Mouse (Mus musculus): ENCODE measurements at regions not wholly inside any gene's neighbourhood (a gene's known extent, or its start where the extent isn't known, plus 50 kb on each side); places are given as distances from the start of the nearest gene placed in this dataset.

DNA sequence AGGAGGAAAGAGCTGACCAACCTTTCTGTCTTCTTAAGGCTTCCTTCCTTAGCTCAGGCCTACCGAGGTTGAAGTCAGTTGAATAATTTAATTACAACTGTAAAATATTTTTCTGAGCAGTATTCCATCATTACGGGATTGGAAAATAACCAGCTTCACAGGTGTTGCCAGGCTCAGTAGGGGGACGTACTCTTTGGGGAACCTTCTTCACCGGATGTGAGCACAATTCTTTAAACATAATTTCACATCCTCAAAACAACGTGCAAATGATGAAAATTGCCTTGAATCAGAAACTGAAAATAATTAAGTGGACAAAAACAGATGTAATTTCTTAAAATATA lies 515.9 kb downstream of the Tns3 start:
- intact Hi-C loops (cut with DNase I) = no loop called here
- no peak for DNase-seq

DNA sequence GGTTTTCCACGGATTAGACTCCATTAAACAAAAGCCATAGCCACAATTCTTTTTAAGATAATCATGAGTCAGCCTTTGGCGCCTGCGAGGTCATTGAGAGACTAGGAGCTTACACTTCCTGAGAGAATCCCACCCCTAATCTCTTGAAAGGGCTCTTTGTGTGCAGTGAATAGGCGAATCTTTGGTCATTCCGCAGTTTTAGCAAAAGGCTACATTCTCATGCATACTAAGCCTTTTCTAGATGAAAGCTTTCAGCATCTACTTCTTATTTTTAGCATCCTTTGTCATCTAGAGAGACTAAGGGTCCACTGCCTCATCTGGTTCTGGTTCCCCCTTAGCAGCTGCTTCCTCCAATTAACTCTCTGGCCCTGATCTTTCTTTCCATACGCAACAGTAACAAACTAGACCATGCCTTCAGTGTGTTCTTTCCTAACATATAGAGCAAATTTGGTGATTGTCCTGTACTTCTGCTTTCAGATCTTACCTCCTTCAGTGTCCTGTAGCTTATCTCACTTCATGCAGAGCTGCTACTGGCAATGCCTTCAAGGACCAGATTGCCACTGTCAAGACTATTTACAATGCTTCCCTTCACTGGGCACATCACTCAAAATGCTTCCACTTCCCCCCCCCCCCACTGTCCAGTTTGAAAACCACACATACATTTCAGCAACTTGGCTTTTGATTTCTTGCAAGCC lies 516.4 kb downstream of the Tns3 start:
- DNase-seq = peak in 1 of 2 experiments; percentile 26
- intact Hi-C loops (cut with DNase I) = no loop called here

DNA sequence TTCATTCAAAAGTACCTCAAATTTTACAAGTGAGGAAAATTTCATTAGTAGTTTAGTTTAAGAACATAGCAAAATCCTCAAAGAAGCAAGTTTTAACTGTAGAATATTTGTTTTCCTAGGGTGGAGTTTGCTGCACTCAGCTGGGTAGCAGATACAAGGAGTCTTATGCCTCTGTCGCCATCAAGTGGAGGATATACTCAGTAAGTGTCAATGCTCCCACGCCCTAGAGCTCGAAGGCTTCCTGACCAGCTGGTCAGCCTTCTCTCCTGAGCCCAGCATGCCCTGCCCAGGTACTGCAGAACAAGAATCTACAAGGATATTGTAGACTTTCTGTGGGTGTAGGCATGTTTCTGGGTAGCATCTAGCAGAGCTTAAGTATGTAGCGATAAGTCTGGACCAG lies 527.0 kb downstream of the Tns3 start:
- intact Hi-C loops (cut with DNase I) = loop anchor here (10.0 kb wide), 2 partner anchors 107 to 923 kb away; partner anchors contain the start of gene Igfbp3

DNA sequence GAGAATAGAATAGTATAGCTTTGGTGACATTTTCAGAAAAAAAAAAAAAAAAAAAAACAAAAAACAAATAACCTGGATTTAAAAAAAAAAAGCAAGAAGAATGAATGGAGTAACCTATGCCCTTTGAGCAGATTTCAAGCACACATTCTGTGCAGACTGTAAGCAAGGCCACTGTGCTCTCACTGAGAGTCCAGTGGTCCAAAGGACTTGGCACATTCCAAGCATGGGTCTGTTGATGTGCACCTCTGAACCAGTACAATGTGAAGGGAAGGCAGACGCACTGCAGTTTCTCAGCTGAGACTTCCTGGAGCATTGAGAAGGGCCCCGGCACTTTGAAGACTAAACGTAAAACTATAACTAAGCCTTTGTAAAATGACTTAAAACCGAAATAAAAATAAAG lies 527.7 kb downstream of the Tns3 start:
- DNase-seq = no peak
- intact Hi-C loops (cut with DNase I) = loop anchor here (10.0 kb wide), 2 partner anchors 108 to 922 kb away; partner anchors contain the start of gene Igfbp3

More for the DNA sequence above, 527.0 kb downstream of the Tns3 start:
- DNase-seq = peak; percentile 28 to 38

DNA sequence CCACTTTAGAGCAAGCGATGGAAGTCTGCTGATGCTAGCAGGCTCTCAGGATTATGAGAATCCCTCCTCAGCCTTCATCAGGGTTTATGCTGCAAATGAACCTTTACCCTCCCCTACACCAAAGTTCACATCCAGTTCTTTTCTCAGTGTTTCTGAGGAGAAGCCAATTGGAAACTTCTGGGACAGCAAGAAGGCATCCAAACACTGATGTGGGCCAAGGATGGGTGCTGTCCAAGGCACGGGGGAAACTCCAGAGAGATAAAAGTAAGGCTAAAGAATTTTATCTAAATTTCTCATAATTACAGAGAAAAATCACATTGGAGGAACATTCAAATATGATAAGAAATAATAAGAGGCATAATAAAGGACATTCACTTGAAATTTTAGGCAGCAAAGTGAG lies 555.0 kb downstream of the Tns3 start:
- DNase-seq = peak; percentile 11 to 20
- intact Hi-C loops (cut with DNase I) = no loop called here

DNA sequence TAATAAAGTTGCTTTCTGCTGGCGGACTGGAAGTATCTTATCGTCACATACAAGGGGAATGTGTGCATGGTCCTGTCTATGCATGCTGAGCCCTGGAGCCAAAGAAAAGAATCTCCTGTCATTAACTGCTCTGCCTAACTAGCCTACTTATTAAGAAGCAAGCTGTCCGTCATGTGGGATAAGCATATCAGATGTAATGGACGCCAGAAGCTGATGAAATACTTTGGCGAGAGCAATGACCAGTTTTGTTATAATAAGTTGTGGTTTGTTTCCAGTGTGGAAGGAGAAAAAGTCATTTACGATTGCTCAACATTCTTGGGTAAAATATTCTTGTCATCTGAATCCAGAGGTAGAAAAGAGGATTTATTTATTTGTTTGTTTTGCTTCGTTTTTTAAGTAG lies 563.2 kb downstream of the Tns3 start:
- peak; percentile 8 to 15 for DNase-seq
- intact Hi-C loops (cut with DNase I) = no loop called here

DNA sequence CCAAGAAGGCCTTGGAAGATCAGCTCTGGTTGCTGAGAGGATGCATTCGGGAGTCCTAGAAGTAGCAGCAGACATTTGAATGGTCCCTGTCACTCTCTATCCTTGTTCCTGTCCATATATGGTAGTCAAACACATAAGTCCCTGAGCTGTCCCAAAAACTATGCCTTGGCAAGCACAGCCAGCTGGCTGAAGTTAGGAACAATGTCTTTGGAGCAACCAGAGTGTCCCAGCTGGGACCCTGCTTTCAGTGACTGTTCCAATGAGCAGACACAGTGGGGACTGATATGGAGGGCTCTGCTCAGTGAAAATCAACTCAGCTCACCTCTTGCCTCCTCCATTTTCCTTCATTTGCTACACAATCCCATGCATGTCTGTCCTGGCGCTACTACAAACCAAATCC lies 580.0 kb downstream of the Tns3 start:
- peak in 1 of 2 experiments; percentile 14 for DNase-seq
- intact Hi-C loops (cut with DNase I) = no loop called here

DNA sequence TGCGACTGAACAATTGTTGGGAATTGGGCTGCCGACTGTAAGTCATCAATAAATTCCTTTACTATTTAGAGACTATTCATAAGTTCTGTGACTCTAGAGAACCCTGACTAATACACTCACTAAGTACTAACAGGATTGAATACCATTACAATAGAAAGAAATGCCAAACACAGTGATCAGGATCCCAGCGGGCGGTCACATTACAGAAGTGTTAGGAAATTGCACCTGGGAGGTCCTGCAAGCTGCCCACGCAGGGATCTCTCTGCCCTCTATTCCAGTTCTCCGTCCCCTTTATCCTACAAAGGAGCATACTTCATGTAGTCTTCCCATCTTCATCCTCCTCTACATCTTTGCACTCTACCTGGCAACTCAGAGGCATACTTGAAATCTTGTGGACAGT lies 581.5 kb downstream of the Tns3 start:
- intact Hi-C loops (cut with DNase I) = no loop called here
- no peak for DNase-seq

DNA sequence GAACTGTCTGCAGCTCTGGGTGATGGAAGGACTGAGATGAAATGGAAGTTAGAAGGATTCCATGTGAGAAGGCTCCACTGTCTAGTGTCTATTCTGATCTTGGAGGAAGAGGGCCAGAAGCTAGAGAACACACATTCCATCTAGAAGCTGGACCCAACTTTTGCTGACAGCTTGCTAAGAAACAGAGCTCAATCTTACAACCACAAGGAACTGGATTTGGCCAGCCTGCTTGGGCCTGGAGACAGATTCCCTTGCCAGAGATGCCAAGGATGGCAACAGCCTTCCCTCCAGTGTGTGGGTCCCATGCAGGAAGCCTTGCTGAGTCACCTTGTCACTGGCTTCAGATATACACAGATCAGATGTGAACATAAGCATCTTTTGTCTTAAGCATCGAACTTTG lies 591.0 kb downstream of the Tns3 start:
- intact Hi-C loops (cut with DNase I) = loop anchor here (5.0 kb wide), 1 partner anchor 139 kb away; no protein-coding TSS in a partner anchor
- DNase-seq = no peak

DNA sequence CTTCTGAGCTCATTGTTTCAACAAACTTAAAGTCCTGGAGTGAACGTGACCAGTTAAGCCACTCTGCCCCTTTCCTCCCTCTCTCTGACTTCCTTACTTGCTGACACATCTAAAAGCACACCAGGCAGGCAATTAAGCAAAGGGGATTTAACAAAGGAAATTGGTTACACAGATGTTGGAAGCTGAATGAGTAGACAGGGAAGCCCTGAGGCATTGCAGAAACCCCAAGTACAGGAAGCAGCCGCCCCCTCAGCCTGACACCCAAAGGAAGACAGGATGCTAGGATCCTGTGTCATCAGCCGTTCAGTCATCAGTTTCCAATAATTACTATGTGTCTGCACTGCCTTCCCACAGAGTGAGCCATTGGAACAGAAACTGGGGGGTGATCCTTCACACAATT lies 595.5 kb downstream of the Tns3 start:
- intact Hi-C loops (cut with DNase I) = no loop called here

DNA sequence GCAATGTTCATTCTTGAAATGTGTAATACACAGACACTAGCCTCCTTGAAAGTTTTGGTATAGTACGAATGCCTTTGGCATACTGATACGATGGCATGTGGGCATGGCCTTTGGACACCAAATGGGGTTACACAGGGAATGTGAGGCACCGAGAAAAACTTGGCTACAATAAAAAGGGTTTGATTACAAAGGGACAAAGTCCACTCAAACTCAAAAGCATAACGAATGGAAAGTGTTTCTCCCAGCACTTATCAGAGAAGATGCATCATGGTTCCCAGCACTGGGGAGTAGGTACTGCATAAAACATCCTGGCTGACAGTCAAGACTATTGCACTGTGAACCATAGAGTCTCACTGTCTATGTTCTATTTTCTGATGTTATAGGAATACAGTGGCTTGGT lies 597.0 kb downstream of the Tns3 start:
- intact Hi-C loops (cut with DNase I) = no loop called here
- DNase-seq = no peak

More for the DNA sequence above, 595.5 kb downstream of the Tns3 start:
- DNase-seq = peak; percentile 20 to 34

DNA sequence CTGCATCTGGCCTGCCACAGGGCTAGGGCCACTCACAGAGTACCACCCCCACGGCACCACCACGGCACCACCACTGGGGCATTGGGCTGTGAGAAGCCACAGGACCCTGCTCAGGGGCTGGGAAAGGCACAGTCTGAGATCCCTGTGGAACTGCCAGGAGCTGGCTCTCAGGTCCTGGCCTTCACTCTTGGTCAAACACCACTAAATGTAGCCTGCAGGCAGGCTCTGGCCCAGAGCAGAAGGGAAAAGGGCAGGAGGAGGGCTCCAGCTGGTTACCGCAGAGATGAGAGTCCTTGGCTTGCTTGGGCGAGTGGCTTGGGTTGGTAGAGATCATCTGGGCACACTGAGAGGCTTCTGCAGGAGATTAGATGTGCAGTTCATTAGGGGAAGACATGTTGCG lies 598.5 kb downstream of the Tns3 start:
- DNase-seq = no peak
- intact Hi-C loops (cut with DNase I) = no loop called here

DNA sequence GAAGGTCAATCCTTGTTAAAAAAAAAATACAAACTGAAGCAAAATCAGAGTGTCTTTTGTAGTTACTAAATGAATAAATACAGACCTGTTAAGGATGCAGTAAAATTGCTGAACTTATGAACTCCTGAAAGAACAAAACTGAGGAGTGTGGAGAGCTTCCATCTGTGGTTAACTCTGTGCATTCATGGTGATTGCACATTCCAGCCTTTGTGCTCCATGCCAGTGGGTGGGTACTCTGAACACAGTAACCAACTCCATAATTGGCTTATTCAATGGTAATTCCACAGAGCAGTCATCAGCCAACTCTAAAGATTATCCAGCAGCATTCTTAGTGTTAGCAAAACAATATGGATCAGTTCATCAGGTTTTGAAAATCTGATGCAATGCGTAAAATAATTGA lies 599.2 kb downstream of the Tns3 start:
- no peak for DNase-seq
- intact Hi-C loops (cut with DNase I) = no loop called here

DNA sequence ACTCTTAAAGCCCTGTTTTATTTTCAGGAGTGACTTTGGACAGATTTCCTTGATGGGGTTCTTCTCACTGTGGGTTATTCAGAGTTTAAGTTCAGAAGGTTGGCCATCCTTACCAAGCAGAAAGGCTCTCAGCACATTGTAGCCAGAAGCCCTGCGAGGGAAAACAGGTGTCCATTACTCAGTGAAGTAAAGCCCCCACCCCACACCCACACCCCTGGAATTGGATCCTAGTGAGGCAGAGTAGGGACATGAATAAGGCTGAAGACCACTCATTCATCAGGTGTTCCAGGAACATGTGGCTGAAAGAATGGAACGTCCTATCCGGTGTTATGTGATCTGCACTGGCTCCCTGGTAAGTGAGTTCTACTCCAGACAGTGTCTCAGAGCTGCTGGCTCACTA lies 602.3 kb downstream of the Tns3 start:
- no peak for DNase-seq
- intact Hi-C loops (cut with DNase I) = no loop called here

DNA sequence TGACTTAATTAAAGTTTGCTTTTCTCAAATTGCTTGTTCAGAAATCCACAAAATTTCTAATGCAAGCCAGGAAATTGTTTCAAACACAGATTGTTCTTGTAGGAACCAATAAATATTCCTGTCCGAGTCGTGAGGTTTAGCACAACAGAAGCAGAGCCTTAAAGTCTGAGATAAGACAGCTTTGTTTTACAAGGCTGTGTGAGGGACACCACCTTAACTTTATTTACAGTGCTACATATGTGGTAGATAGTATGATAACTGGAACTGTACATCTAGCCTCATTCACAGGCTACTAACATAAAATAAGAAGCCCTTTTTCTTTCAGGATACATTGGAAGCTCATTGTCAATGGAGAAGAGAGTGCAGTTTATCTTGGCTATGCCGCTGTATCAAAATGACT lies 602.8 kb downstream of the Tns3 start:
- intact Hi-C loops (cut with DNase I) = no loop called here
- no peak for DNase-seq

DNA sequence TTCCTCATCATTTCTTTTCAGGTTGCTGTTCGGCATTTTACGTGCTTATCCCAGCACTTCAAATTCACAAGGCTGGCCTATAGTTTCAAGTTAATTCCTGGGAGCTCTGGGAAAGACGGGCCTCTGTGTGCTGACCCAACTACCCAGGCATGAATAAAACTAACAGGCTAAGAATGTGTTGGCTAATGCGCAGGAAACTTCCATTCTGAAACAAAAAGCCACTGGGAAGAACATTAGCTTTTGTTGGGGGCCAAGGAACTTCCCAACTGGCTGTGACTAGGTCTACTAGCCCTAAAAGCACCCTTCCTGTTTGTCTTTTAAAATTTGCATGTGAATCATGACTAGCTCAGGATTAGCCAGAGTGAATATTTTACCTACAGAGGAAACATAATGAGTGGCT lies 612.8 kb downstream of the Tns3 start:
- intact Hi-C loops (cut with DNase I) = no loop called here
- DNase-seq = no peak

DNA sequence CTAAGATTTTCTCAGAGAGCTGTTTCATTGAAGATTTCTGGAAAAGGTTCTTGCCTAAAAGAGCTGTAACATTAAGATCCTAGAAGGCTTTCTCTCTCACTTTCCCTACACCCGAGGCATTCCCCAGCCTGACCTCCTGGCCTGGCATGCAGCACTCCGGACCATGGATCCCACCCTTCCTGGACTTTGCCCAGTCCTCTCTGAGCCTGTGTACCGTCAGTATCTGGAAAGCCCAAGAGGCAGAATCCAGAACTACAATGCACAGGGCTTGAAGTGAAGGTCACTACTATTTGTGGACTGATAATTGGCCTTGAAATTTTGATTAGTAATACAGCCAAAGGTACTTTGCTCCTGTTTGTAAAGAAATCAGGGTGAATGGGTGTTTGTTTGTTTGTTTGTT lies 619.2 kb downstream of the Tns3 start:
- no peak for DNase-seq
- intact Hi-C loops (cut with DNase I) = no loop called here

DNA sequence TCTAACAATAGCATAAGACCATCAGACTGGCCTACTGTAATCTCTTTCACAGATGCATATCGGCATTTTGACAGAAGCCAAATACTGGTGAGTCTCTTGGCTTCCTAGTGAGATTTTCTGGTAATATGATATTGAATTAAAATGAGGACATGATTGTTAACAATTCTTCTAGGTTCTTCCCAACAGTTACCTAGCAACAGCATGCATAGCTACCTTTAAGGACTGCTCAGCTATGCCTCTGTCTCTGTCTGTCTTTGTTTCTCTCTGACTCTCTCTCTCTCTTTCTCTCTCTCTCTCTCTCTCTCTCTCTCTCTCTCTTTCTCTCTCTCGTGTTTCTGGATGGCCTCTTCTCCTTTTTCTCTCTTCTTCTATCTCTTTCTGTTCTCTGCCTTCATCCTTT lies 634.2 kb downstream of the Tns3 start:
- no peak for DNase-seq
- intact Hi-C loops (cut with DNase I) = no loop called here

DNA sequence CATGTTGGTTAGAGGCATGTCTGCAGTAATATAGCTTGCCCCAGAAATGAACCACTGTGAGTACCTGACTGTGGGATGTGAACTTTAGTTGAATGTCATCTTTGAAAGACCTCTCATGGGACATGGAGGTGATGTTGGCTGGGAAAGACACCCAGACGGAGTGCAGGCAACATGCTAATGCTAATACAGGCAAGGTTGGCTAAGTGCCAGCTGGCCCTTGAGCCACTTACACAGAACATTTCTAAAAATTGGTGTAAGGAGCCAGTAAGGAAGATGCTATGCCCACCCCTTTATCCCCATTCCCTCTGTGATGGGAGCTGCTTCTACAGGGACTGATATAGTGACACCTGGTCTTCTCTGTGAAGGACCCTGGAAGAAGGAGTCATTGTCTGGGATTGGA lies 656.5 kb downstream of the Tns3 start:
- DNase-seq = no peak
- intact Hi-C loops (cut with DNase I) = no loop called here

DNA sequence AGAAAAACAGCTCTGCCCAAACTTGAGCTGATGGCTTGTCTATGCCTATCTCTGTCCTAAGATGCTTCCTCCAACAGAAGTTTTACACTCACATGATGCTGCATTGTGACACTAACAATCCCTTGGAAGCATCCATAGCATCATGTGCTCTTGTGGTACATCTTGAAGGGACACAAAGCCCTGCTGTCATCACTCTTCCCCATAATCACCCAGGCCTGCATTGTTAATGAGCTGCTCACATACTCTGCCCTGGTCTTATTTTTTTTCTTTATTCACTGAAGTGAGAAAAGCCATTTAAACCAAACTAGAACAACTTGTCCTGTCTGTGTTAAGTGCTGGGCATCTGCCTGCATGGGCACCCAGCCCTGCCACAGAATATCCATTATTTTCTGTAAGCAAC lies 683.3 kb downstream of the Tns3 start:
- intact Hi-C loops (cut with DNase I) = no loop called here
- DNase-seq = no peak

DNA sequence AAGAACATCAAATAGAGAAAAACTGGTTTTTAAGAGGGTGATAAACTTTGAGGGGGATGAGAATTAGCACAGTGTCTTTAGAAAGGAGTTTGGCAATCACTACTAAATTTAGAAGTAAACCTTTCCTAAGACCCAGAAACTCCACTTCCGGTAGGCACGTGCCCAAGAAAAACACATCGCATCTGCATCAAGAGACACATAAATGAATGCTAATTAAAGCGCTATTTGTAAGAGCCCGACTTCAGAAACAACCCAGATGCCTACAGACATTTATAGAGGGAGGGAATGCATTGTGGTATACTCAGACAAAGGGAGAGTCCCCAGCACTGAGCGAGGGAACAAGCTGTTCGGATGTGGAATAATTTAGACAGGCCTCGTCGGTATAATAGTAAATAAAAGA lies 688.5 kb downstream of the Tns3 start:
- peak in 1 of 2 experiments; percentile 6 for DNase-seq

DNA sequence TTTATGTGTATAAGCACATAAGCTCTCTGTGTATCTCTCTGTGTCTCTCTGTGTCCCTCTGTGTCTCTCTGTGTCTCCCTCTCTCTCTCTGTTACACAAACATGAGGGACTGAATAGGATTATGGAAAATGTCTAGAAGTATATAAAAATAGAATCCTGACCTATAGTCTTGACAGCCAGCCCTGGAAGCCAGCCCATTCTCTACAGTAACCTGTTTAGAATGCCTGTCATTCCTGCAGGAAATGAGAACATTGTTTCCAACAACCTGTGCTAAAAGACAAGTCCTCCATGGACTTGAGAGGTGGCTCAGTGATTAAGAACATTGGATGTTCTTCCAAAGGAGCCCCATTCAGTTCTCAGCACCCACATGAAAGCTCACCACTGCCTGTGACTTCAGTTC lies 714.4 kb downstream of the Tns3 start:
- DNase-seq = no peak
- intact Hi-C loops (cut with DNase I) = no loop called here

More for the DNA sequence above, 688.5 kb downstream of the Tns3 start:
- intact Hi-C loops (cut with DNase I) = no loop called here

DNA sequence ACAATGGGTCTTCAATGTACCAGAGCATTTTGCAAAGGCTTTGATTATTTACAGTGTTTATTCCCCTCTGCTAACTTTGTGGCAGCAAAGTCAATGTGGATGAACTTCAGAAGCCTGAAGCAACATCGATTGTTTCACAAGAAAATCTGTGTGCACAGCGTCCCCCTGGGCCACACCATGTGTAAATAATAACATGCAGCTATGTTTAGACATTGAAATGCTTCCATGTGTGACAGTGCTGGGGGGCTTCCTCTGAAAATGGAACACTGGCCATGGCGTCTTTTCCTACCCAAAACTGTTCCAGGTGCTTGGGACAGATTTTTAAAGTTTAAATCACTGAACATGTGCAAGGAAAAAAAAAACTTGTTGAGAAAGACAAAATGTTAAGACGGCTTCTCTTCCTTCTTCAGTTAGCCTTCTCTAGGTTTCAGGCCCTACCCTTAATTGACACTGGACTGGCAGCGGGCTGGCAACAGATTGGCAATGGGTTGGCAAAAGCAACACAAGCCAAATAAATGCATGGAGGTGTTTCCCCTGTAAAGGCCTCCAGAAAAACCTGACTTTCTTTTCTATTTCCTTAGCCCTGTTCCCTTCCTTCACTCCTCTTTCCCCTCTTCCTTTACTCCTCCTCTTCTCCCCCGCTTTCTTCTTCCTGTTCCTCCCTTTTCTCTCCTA lies 715.0 kb downstream of the Tns3 start:
- intact Hi-C loops (cut with DNase I) = no loop called here
- no peak for DNase-seq
